Mouse (Mus musculus): ENCODE measurements at regions not wholly inside any gene's neighbourhood (a gene's known extent, or its start where the extent isn't known, plus 50 kb on each side); places are given as distances from the start of the nearest gene placed in this dataset.

- no peak for DNase-seq (ENCODE audit: low spot score in 2 of 2)
Measured at GRCm38 (mm10) chr1:186444701-186445131, 261.1 kb downstream of the Tgfb2 start.

GRCm38 (mm10) chr1:186442160-186442559 lies 263.6 kb downstream of the Tgfb2 start:
- DNase-seq (ENCODE audit: low spot score in 2 of 2): no peak

- DNase-seq (ENCODE audit: low spot score in 2 of 2): no peak
Measured at GRCm38 (mm10) chr1:186435336-186435972, 270.3 kb downstream of the Tgfb2 start.

GRCm38 (mm10) chr1:186434782-186435181 lies 271.0 kb downstream of the Tgfb2 start:
- DNase-seq (ENCODE audit: low spot score in 2 of 2): no peak

- DNase-seq (ENCODE audit: low spot score in 2 of 2): no peak
Measured at GRCm38 (mm10) chr1:186434007-186434406, 271.8 kb downstream of the Tgfb2 start.

GRCm38 (mm10) chr1:186433169-186433665 lies 272.6 kb downstream of the Tgfb2 start:
- DNase-seq (ENCODE audit: low spot score in 2 of 2): no peak

- DNase-seq (ENCODE audit: low spot score in 2 of 2): no peak
Measured at GRCm38 (mm10) chr1:186425421-186425820, 280.4 kb downstream of the Tgfb2 start.

- no peak for DNase-seq (ENCODE audit: low spot score in 2 of 2)
Measured at GRCm38 (mm10) chr1:186424084-186424483, 281.7 kb downstream of the Tgfb2 start.

GRCm38 (mm10) chr1:186417101-186417500 lies 288.7 kb downstream of the Tgfb2 start:
- DNase-seq (ENCODE audit: low spot score in 2 of 2): no peak

GRCm38 (mm10) chr1:186415321-186415720 lies 290.5 kb downstream of the Tgfb2 start:
- DNase-seq (ENCODE audit: low spot score in 2 of 2): no peak

GRCm38 (mm10) chr1:186413886-186414245 lies 291.9 kb downstream of the Tgfb2 start:
- no peak for DNase-seq (ENCODE audit: low spot score in 2 of 2)

- no peak for DNase-seq (ENCODE audit: low spot score in 2 of 2)
Measured at GRCm38 (mm10) chr1:186413064-186413885, 292.5 kb downstream of the Tgfb2 start.

- DNase-seq (ENCODE audit: low spot score in 2 of 2): no peak
Measured at GRCm38 (mm10) chr1:186412296-186412695, 293.5 kb downstream of the Tgfb2 start.

- no peak for DNase-seq (ENCODE audit: low spot score in 2 of 2)
Measured at GRCm38 (mm10) chr1:186408986-186409441, 291.9 kb upstream of the Lyplal1 start.

GRCm38 (mm10) chr1:186407656-186408055 lies 290.5 kb upstream of the Lyplal1 start:
- DNase-seq (ENCODE audit: low spot score in 2 of 2): no peak

- no peak for DNase-seq (ENCODE audit: low spot score in 2 of 2)
Measured at GRCm38 (mm10) chr1:186405693-186406092, 288.6 kb upstream of the Lyplal1 start.

GRCm38 (mm10) chr1:186399762-186400161 lies 282.7 kb upstream of the Lyplal1 start:
- DNase-seq (ENCODE audit: low spot score in 2 of 2): no peak

GRCm38 (mm10) chr1:186393005-186393404 lies 275.9 kb upstream of the Lyplal1 start:
- no peak for DNase-seq (ENCODE audit: low spot score in 2 of 2)

- DNase-seq (ENCODE audit: low spot score in 2 of 2): no peak
Measured at GRCm38 (mm10) chr1:186384440-186384839, 267.3 kb upstream of the Lyplal1 start.

GRCm38 (mm10) chr1:186383453-186383852 lies 266.3 kb upstream of the Lyplal1 start:
- DNase-seq (ENCODE audit: low spot score in 2 of 2): no peak

GRCm38 (mm10) chr1:186383006-186383405 lies 265.9 kb upstream of the Lyplal1 start:
- no peak for DNase-seq (ENCODE audit: low spot score in 2 of 2)

- DNase-seq (ENCODE audit: low spot score in 2 of 2): no peak
Measured at GRCm38 (mm10) chr1:186379938-186380847, 263.1 kb upstream of the Lyplal1 start.

Measured in spleen, postnatal 4 days (tissue).